Mouse (Mus musculus): ENCODE measurements around the gene Trim44. TPM values are rescaled to one million over a fixed set of nuclear protein-coding genes. Genes with fewer than 3 reads are reported as not detected.

The Trim44 gene
- total RNA-seq, 2 experiments from 2014 or later: 166 to 167 TPM

DNA sequence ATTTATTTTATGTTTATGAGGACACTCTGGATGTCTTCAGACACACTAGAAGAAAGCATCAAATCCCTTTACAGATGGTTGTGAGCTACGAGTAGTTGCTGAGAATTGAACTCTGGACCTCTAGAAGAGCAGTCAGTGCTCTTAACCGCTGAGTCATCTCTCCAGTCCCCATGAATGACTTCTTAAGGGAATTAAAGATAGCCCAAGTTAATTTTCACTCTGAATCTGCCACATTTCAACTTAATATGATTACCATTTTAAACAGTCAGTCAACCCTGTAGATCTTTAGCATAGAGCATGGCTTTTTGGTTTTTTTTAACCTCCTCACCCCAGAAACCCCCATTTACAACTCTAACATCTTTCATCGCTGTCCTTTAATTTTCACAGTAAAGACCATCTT is 2.1 kb upstream of the Trim44 start:
- DNase-seq: no peak
- intact Hi-C loops (cut with DNase I): no loop called here

- intact Hi-C loops (cut with DNase I): no loop called here
- peak; percentile 67 for DNase-seq
These were observed 1.0 kb downstream of the Trim44 start for GRCm38 (mm10) chr2:102406324-102407304.

DNA sequence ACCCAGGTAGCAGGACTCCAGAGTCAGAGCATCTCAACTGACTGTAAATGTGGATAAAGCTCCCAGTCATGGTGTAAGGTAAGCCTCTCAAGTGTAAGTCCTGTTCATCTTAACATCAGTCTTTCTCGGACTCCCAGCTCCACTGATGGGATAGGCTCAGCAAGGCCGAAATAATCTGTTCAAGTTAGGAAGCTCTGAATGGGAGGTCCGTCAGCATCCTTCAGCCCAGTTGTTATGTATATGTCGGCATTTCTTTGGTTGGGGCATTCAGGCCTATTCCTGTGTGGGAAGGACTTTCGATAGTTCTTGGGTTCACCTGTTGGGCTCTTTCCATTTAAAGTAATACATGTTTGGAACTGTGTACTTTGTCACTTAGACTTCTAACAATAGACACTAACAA is 3.6 kb downstream of the Trim44 start:
- intact Hi-C loops (cut with DNase I): no loop called here
- no peak for DNase-seq

GRCm38 (mm10) chr2:102403306-102403705 is 4.3 kb downstream of the Trim44 start:
- no peak for DNase-seq
- intact Hi-C loops (cut with DNase I): no loop called here

- DNase-seq: no peak
- intact Hi-C loops (cut with DNase I): loop anchor here (2.0 kb wide), 1 partner anchor 47 kb away; no protein-coding TSS in a partner anchor
These were observed 6.3 kb downstream of the Trim44 start for GRCm38 (mm10) chr2:102401352-102401692.

GRCm38 (mm10) chr2:102400605-102401351 is 6.8 kb downstream of the Trim44 start:
- peak; percentile 81 for DNase-seq
- intact Hi-C loops (cut with DNase I): loop anchor here (2.0 kb wide), 1 partner anchor 48 kb away; no protein-coding TSS in a partner anchor

DNA sequence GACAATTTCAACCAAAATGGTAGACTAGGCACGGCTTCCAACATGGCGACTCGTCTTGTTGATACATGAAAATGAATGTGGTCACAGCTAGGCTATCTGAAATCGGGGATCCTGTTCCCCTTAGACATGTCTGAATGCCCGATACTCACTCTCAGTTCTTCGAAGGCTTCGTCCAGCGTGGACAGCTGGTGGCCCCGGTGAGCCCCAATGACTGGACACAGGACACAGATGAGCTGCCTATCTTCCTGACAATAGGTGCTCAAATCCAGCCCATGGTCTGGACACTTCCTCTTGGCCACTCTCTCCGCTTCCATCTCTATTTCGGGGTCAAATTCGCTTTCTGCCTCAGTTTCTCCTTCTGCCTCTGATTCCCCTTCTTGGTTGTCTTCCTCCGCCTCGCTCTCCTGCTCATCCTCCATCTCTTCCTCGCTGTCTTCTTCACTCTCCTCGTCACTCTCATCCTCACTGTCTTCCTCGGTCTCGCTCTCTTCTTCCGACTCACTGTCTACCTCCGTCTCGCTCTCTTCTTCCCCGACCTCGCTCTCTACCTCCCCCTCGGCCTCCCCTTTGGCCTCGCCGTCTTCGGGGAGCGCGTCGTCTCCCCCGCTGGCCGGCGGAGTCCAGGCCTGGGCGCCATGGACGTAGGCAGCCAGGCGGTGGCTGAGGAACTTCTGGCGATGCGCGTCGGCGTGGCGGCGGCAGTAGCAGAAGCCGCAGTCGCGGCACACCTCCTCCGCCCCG is 7.6 kb downstream of the Trim44 start:
- intact Hi-C loops (cut with DNase I): loop anchor here (2.0 kb wide), 1 partner anchor 49 kb away; no protein-coding TSS in a partner anchor

DNA sequence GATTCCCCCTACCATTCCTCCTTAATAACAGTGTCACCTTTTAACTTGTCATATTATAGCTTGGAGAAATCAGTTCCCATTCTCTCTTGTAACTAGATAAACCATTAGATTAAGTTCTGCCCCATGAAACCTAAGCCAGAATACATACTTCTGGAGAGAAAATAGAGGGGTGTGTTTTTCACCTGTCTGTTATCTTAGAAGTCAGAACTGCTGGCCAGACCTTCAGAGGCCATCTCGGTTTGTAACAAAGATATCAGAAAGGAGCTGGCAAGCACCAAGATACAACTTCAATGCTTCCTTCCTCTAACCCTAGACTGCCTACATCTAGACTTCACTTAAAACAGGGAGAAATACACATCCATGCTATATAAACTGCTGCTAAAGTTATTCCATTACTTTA is 11.1 kb downstream of the Trim44 start:
- intact Hi-C loops (cut with DNase I): no loop called here
- DNase-seq: no peak

More for the DNA sequence above, 7.6 kb downstream of the Trim44 start:
- no peak for DNase-seq

GRCm38 (mm10) chr2:102393457-102393856 is 14.2 kb downstream of the Trim44 start:
- intact Hi-C loops (cut with DNase I): no loop called here
- no peak for DNase-seq

DNA sequence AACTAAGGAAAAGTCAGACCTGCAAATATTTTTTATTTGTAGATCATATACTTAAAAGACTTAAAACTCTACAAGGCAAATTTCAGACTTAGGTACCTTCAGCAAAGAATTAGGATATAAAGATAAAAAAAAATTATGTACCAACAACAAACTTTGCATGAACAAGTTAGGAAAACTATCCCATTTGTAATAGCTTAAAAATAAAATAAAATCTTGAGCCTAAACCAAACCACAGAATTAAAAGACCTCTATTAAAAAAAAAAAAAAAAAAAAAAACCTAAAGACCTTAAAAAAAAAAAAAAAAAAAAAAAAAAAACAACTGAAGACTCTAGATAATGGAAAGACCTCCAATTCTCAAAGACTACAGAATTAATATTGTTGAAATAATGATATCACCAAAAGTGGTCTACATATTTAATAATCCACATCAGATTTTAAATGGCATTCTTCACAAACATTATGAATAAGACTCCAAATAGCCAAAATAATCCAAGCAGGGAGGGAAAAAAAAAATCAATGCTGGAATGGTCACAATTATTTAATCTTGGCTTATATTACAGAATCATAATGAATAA is 22.2 kb downstream of the Trim44 start:
- intact Hi-C loops (cut with DNase I): no loop called here
- no peak for DNase-seq

GRCm38 (mm10) chr2:102384496-102384895 is 23.1 kb downstream of the Trim44 start:
- intact Hi-C loops (cut with DNase I): no loop called here

DNA sequence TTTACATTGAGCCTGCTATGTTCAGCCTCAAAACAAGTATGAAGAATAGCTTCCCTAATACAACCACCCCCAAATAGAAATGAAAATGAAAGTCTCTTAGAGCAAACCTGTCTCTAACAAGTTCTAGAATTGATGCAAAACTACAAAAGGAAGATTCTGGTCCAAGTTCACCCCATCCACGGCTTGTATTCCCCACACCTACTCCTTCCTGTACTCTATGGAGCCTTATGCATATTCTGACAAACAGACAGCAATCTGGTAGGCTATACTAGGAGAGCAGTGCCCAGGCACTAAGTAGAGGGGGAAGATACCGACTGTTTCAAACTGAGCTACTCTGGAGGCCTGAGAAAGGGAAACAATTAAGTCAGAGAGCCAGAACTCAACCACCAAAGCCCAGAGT is 23.6 kb downstream of the Trim44 start:
- DNase-seq: no peak
- intact Hi-C loops (cut with DNase I): no loop called here

More at GRCm38 (mm10) chr2:102384496-102384895, 23.1 kb downstream of the Trim44 start:
- DNase-seq: no peak

GRCm38 (mm10) chr2:102383069-102383834 is 24.4 kb downstream of the Trim44 start:
- DNase-seq: no peak
- intact Hi-C loops (cut with DNase I): no loop called here

- intact Hi-C loops (cut with DNase I): no loop called here
- DNase-seq: no peak
These were observed 25.1 kb downstream of the Trim44 start for GRCm38 (mm10) chr2:102382519-102382918.

- DNase-seq: no peak
- intact Hi-C loops (cut with DNase I): no loop called here
These were observed 27.0 kb downstream of the Trim44 start for GRCm38 (mm10) chr2:102380581-102380980.

DNA sequence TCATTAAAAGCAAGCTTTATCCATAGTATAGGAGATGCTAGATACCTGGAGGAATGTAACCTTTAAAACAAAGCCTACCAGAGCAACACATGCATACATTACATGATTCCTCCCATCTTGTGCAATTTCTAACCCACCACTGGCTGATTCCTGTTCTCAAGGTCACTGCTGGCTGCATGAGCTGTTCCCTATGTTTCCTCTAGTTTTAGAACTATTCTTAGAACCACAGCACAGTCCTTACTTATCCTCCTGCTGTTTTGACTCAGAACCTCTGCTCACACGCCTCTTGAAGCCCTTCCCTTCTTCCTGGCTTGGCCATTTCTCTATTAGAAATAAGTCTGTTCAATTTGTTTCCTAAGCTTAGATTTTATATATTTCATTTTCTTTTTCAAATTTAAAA is 28.7 kb downstream of the Trim44 start:
- intact Hi-C loops (cut with DNase I): no loop called here
- no peak for DNase-seq

- no peak for DNase-seq
- intact Hi-C loops (cut with DNase I): no loop called here
These were observed 29.2 kb downstream of the Trim44 start for GRCm38 (mm10) chr2:102378381-102378780.

GRCm38 (mm10) chr2:102377370-102377769 is 30.3 kb downstream of the Trim44 start:
- DNase-seq: no peak
- intact Hi-C loops (cut with DNase I): no loop called here

DNA sequence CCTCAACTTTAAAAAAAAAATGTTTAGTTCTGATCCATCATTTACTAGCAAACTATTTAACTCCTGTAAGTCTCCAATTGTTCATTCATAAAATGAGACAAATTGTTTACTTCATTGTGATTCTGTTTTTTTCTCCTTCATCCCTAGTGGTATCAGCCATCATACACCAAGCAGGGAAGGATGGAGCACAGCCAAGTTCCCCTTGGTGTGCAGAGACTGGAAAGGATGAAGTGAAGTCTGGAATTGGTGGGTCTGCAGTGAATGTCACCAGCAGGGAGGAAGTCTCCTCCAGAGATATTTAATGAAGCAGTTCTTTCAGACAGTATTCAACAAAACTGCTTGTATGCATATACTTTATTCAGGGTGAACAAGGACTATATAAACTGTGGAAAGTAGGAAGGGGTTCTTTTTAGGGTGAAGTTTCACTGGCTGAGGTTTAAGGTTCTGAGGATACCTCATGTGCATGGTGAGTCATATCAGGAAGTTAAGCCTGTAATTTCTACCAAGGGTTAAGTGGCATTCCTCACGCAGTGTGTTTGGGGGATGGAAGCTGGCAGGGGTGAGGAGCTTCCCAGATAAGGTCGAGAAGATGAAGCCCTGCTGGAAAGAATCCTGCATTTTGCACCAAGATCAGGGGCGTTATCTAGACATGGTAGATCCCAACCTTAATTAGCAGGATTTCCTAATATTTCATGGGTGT is 34.1 kb downstream of the Trim44 start:
- intact Hi-C loops (cut with DNase I): no loop called here
- peak; percentile 43 for DNase-seq
